Mouse (Mus musculus) mouse trophoblast stem cell (cell line): Measurements from ENCODE around the gene Sec63.

Experiments
- in situ Hi-C, 2 experiments: fragments of 300-500 bp; cut with MseI, MboI; formaldehyde crosslinking; loops; 2 replicates in 1 of 2; 3 replicates in 1 of 2; pipeline ENCODE4 v1.15.1; 2025

Gene Sec63

GRCm38 (mm10) chr10:42760999-42761900 lies at the start of gene Sec63:
TSS of gene Sec63 (plus strand) at chr10:42761496.
- in situ Hi-C loops, result no loop called here

DNA sequence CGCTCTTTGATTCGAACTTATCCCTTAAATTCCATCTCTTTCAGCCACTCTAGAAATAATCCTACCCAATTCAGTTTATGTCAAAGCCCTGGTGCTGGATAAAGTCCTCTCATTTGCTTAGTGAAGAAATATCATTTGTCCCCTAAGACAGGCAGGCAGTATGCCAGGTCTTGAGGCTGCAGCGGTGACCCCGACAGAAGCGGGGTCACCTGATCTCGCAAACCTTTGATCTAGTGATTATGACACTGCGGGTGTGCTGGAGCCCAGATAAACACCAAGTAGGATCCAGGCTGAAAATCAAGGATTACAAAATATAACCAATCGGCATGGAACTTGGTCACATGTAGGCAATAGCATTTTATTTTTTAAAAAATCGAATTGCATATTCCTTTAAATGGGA lies 46.6 kb upstream of the Sec63 start:
- in situ Hi-C loops, result no loop called here

DNA sequence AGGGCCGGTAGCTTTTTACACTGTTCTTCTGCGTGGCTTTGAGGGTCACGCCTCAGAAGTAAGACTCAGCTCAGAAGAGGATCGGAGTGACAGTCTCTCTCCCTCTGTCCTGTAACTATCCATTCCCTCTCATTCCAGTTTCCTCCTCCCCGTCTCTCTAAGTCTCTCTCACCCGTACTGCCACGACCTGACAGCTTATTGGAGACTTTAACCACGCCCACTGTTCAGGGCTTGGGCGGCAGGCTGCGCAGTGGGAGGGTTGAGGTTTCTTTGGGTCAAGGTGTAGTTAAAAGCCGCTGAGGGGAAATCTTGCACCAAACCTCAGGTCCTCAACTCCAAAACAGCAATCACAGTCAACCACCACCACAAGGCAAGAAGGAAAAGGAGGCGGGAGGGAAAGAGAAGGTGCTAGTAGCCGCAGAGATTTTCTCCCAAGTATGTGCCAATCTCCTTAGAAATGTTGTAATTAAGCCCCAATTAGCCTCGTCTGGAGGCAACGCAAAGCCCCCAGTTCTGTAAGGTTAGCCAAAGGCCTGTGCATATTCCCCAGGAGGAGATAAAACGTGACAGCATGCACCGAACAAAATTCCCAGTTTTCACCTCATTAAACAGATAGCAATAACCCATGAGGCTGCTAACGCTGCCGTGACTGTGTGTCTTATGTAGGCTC lies 45.8 kb upstream of the Sec63 start:
- in situ Hi-C loops, result no loop called here

DNA sequence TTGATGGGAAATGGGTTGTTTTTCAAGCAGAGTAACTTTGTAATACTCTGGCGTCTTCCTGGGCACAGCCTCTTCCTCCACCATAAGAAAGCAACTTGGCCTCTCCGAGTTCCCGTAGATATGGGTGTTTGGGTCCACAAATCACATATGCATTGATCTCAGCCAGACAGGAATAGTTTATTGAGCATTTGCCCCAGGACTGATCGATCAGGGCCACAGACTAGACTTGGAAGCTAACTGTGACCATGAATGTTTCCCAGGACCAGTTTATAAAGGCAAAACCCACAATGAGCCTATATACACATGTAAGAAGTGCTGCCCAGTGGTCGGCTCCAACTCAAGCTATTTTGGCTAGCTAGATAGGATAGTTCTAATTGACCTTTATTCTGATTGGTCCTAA lies 39.2 kb upstream of the Sec63 start:
- in situ Hi-C loops, result no loop called here

DNA sequence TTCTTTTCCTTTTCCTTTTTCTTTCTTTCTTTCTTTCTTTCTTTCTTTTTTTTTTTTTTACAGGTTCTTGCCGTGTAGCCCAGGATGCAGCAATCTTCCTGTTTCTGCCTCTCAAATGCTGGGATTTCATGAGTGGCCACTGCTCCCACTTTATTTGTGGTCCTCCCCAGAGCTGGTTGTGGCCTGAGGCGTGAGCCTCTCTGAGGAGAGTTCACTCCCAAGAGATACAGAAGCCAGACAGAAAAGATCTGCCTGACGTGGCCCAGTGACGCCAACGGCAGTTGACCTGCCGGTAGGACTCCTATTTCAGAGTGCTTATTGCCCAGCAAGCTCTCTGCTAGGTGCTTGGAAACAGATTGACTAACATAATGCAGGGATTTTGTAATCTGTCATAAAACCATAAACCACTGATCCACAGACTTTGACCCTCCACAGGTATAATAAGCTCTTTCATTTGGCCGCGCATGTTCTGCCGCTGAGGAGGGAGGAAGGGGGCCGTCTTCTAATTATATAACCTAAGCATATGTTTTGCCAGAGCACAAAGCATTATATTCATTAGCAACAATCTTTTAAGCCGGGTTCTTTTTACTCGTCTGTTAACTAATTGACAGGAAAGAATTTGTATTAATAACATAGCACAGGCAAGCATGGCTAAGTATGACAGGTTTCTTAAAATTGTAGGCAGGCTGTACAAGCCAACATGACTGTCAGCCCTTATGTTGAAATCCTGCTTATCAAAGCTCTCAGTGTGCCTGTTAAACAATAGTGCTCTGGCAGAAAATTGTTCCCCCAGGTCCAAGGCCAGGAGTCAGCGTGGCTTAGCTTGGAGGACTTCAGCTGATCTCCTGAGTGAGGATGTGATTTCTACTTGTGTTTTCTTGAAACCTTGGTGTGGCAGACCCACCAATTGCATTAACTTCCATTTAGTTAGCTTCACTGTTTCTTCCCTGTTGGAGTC lies 37.7 kb upstream of the Sec63 start:
- in situ Hi-C loops, result no loop called here

- in situ Hi-C loops, result no loop called here
These were observed 31.7 kb upstream of the Sec63 start for GRCm38 (mm10) chr10:42729607-42730006.

DNA sequence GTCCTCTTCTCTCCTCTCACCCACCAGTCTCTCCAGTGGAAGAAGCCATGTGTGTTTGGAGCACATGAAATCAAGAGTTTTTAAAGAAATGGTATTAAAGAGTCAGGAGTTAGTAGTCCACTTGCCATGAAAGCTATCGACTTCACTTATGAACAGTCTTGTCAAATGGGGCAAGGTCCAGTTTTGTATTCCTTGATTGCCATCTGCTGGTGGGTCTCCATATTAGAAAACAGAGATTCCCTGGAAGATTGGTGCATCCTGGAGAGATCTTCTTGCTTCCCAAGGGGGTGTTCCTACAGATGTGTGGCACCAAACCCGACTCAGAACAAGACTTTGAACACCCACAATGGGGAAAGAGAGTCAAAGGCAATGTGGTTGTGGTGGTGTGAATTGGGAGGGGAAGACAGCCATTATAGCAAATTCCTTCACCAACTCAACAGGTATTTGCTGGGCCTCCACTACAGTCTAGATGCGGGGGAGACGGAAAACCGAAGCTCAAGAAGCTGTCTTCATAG lies 26.7 kb upstream of the Sec63 start:
- in situ Hi-C loops, result no loop called here

- in situ Hi-C loops, result no loop called here
These were observed 9.5 kb upstream of the Sec63 start for GRCm38 (mm10) chr10:42751813-42752212.

DNA sequence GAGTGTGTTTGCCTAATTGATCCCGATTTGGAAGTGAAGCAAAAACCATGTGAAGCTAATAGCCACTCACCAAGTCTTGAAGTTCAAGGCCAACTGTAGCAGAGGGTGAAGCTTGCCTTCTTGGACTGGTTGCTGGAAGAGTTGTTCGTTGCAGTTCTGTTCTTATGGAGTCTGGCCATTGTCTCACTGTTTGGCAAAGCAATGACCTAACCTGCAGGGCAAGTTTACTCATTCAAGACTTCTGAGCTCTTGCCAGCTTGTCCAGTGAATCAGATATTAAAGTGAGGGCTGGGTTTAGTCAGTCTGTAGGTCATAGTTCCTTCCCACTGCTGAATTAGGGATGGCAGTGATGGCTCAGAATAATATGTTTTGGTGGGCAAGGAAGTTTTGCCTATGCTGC lies 7.0 kb upstream of the Sec63 start:
- in situ Hi-C loops, result no loop called here

DNA sequence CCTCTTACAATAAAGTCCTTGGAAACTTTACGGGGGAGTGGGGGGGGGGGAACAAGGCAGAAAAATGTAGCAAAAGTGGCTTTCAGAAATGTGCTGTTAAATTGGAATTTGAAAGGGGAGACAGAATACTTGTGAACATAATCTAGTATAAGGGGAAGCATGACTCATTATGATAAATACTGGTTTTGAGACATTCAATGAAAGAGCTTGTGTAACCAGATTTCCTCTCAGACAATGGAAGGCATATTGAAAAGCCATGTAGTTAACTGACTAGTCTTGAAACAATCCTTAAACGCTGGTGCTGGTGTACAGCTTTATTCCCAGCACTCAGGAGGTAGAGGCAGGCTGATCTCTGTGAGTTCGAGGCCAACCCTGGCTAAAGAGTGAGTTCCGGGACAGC lies 1.6 kb upstream of the Sec63 start:
- in situ Hi-C loops, result no loop called here

DNA sequence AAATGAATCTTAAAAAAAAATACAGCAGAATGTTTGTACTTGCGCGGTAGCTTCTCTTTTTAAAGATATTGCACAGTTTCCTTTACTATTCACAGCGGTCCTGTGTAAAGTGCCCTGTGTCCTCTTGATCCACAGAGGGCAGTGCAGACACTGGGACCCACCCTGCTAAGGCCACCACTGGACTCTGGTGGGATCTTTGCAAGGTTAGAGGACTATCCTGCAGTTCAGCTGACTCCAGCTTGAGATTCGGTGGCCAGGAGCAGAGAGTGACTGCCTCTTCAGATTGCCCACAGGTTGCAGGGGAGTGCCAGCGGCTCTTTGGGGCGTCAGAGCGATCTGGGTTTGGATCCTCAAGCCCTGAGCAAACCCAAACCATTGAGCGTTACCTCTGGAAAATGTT lies 967 bp upstream of the Sec63 start:
- in situ Hi-C loops, result no loop called here

- in situ Hi-C loops, result no loop called here
These were observed 789 bp downstream of the Sec63 start for GRCm38 (mm10) chr10:42761901-42762669.

DNA sequence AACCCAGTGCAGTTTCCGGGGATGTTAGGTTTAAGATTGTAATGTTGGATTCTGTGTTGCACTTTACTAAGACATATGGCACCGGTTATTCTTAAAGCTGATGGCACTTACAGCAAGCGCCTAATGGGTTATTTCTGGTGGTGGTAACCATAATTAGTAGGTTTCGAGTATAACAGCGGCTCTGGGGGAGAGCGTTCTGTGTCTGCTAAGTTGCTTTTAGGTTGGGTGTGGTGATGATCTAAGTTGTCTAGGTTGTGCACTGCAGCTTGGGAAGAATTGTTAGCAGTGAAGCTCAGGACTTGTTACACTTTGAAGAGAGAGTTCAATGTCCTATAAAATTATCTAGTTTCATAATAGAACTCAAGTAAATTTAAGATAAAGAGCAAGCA lies 1.4 kb downstream of the Sec63 start:
- in situ Hi-C loops, result no loop called here

- in situ Hi-C loops, result no loop called here
These were observed 1.9 kb downstream of the Sec63 start for GRCm38 (mm10) chr10:42763246-42763645.

DNA sequence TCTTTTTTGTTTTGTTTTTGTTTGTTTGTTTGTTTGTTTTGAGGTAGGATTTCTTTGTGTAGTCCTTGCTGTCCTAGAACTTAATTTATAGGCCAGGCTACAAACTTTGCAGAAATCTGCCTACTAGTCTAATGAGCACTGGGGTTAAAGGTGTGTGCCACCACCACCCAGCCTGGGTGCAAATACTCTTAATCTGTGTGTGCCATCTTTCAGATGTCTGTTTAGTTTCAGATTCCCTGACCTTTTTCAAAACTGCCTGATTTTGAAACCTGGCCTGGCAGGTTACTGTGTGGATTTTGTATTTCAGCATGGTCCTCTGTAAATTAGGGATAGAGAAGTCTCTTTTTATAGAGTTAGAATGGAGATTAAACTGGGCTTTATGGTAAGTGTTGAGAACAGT lies 4.0 kb downstream of the Sec63 start:
- in situ Hi-C loops, result no loop called here

DNA sequence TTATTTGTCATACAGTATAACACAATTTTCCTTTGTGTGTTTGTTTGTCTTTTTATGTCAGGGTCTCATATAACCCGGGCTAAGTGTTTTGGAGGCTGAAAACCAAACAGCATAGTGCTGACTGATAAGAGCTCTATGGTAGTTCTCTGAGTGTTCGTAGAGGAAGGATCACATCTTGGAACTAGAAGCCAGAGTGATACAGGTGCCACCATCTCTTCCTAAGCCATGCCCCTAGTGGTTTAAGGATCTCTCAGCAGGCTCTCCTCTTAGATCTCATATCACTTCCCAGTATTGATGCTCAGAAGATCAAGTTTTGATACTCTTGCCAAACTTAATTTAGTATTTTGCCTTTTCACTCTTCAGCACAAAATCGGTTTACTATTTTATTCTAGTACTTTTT lies 14.2 kb downstream of the Sec63 start:
- in situ Hi-C loops, result no loop called here

DNA sequence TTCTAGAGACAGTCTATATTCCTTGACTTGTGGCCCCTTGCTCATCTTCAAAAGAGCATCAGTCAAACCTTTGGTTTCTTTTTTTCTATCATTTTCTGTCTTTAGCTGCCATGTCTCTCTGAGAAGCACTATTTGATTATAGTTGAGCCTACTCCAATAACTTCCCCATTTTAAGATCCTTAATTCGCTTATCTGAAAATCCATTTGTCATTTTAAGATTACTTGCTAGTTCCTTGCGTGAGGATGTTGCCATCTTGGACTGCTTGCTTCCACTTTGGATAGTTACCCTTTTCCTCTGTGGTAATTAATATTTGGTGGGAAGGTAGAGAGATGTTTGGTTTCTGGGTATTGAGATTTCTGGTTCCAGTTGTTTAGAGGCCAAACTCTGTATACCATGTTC lies 19.5 kb downstream of the Sec63 start:
- in situ Hi-C loops, result no loop called here

DNA sequence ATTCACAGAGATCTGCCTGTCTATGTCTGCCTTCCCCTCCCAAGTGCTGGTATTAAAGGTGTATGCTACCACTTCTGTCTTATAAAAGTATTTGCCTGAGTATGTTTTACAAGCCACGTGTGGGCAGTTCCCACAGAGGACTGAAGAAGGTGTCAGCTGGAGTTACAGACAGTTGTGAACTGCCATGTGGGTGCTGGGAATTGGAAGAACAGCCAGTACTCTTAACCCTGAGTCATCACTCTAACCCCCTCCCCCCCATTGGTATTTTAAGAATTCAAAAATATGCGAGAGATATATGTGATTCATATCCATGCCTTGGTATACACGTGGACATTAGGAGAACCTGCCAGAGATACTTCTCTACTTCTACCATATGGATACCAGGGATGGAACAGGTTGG lies 20.4 kb downstream of the Sec63 start:
- in situ Hi-C loops, result no loop called here

DNA sequence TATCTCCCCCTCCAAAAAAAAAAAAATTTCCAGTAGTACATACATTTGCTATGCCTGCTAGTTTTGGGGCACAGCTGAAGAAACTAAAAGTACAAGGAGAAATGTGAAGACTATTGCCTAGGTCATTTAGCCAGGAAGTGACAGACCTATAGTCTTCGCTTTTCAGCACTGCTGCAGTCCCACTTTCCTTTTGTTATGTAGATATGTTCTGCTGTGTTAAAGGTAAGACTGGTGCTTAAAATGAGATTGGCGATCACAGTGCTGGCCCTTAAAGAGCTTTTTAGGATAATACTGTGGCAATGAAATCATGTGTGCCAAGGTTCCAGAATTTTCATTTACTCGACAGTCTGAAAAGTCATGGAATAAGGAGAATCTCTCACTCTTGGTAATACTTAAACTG lies 39.6 kb downstream of the Sec63 start:
- in situ Hi-C loops, result no loop called here

DNA sequence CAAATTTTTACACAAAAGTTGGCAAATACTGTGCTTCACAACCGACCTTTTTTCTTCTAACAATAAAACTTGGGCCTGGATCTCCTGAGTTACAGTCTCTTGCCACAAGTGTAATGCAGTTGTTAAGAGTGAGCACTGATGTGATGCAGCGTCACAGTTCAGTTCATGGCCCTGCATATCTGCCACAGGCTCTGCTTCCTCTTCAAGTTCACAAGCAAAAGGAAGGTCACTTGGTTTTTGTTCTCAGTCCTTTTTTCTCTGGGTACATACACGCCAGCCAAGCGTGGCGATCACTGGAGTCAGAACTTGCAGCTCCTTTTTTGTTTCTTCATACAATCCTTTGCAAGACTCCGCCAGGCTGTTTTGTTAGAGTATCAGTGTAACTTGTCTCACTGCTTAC lies 64.6 kb downstream of the Sec63 start:
- in situ Hi-C loops, result no loop called here

DNA sequence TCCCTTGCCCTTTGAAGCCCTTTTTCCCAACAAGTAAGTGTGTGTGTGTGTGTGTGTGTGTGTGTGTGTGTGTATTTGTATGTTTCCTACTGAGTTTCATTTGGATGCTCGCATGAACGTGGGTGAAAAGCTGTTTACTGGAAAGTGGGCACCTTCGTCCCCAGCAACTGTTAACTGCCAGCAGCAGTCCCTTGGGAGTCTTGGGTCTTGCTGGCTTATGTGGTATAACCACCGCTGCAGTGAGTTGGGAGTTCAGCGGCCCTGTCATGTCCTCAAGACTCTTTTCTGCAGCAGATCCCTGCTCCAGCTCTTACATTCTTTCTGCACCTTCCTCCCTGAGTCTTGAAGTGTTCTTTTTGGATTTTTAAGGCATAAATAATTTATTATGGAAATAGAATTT lies 65.9 kb downstream of the Sec63 start:
- in situ Hi-C loops, result no loop called here
